24 mouse cellular contexts compared by ENCODE assay signal in genomic region chr13:24463767-24464166, GRCm38 (mm10).
"Had no signal": no experiment of that assay in that cellular context is flagged by ENCODE, and none has a peak within 500 bp of the region (broad histone marks: within the 10 kb centered on the region; RNA-seq: fewer than 3 reads in every experiment).

No protein-coding gene starts in this region.

- H3K4me2 ChIP-seq: heart, embryonic 11.5 days; heart, embryonic 13.5 days; heart, embryonic 15.5 days; hindbrain, embryonic 12.5 days; hindbrain, embryonic 14.5 days; intestine, embryonic 15.5 days; limb, embryonic 12.5 days; liver, embryonic 12.5 days had no signal

- H3K9ac ChIP-seq: heart, embryonic 13.5 days; heart, embryonic 15.5 days; hindbrain, embryonic 12.5 days; hindbrain, embryonic 14.5 days; intestine, embryonic 15.5 days; limb, embryonic 12.5 days; liver, embryonic 12.5 days had no signal

- H3K4me3 ChIP-seq: gastrocnemius, adult 2 months; heart, embryonic 13.5 days; heart, embryonic 15.5 days; hindbrain, embryonic 12.5 days; intestine, embryonic 15.5 days; layer of hippocampus, adult 2 months; left cerebral cortex, adult 2 months; limb, embryonic 10.5 days; limb, embryonic 12.5 days; liver, embryonic 12.5 days had no signal

- H3K4me1 ChIP-seq: hindbrain, embryonic 12.5 days; intestine, embryonic 15.5 days; limb, embryonic 10.5 days; limb, embryonic 12.5 days had no signal

- H3K27me3 ChIP-seq: heart, embryonic 13.5 days; heart, embryonic 15.5 days; hindbrain, embryonic 12.5 days; intestine, embryonic 15.5 days; liver, embryonic 12.5 days had no signal

- DNase-seq: gastrocnemius, adult 2 months; gastrocnemius, postnatal 10 days; gastrocnemius, postnatal 25 days; heart, postnatal 14 days; heart, postnatal 36 days; kidney, adult 18-20 months; kidney, adult 8-10 months; kidney, postnatal 10 days; kidney, postnatal 25 days; kidney, postnatal 4 days had no signal

- H3K27ac ChIP-seq: gastrocnemius, adult 2 months; heart, embryonic 13.5 days; heart, embryonic 15.5 days; hindbrain, embryonic 12.5 days; hindbrain, embryonic 14.5 days; intestine, embryonic 15.5 days; layer of hippocampus, adult 2 months; left cerebral cortex, adult 2 months; limb, embryonic 10.5 days; limb, embryonic 12.5 days; liver, embryonic 12.5 days had no signal

- H3K36me3 ChIP-seq: heart, embryonic 13.5 days; heart, embryonic 15.5 days; hindbrain, embryonic 12.5 days; intestine, embryonic 15.5 days; limb, embryonic 10.5 days; limb, embryonic 12.5 days; liver, embryonic 12.5 days had no signal

- ATAC-seq: hindbrain, embryonic 16.5 days; inflammation-experienced regulatory T-cells, adult 6 months; intestine, embryonic 15.5 days; intestine, postnatal 0 days; liver, embryonic 12.5 days had no signal

- H3K9me3 ChIP-seq: heart, embryonic 13.5 days; heart, embryonic 15.5 days; hindbrain, embryonic 12.5 days; intestine, embryonic 15.5 days; limb, embryonic 10.5 days; limb, embryonic 12.5 days; liver, embryonic 12.5 days had no signal
